Mouse (Mus musculus): ENCODE measurements at regions not wholly inside any gene's neighbourhood (a gene's known extent, or its start where the extent isn't known, plus 50 kb on each side); places are given as distances from the start of the nearest gene placed in this dataset.
A peak's percentile ranks its signal among the peaks of the same experiment; 100 is the strongest.
"Not testable (repeated sequence)": the region's sequence is repeated elsewhere in the genome, so short reads cannot be mapped to it uniquely, and the experiment has no call there.

GRCm38 (mm10) chr17:17197229-17197628 is 76.0 kb downstream of the Zfp97 start:
- not testable (repeated sequence) for H3K27ac ChIP-seq (ENCODE audit: low read length); H3K9ac ChIP-seq (replicated peaks; ENCODE audit: low read depth, low read length); ATAC-seq; H3K36me3 ChIP-seq (ENCODE audit: control insufficient read depth, insufficient read depth); H3K4me2 ChIP-seq (ENCODE audit: low read length); H3K4me1 ChIP-seq (replicated peaks; ENCODE audit: control insufficient read depth, insufficient read depth, low read length); H3K27me3 ChIP-seq (replicated peaks; ENCODE audit: control insufficient read depth, insufficient read depth, low read length); H3K4me3 ChIP-seq (replicated peaks; ENCODE audit: low read length)
- H3K9me3 ChIP-seq (ENCODE audit: control insufficient read depth, low read length): peaks cover 21% of the 10 kb centered on the region
- 100% methylated on average over 2 of the region's 2 CpGs for WGBS

DNA sequence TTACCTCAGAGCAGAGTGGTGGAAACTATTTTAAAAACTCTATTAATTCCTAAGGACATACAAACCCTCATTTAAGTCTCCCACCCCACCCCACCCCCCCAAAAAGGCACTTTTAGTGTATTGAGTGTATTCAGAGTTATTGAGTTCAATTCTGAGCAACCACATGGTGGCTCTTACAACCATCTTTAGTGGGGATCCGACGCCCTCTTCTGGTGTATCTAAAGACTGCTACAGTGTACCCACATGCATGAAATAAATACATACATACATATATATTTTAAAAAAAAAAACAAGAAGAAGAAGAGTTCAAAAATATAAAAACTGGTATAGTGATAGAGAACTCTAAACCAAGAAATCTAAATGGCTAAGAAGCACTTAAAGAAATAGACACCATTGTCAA is 107.9 kb downstream of the Zfp97 start:
- Histone ChIP-seq H3K9me3 (ENCODE audit: control insufficient read depth, low read length) (peaks cover 2% of the 10 kb centered on the region; the same call in 1 of the 2 replicates), H3K27me3 (replicated peaks; ENCODE audit: control insufficient read depth, insufficient read depth, low read length) (no peaks in the 10 kb centered on the region), H3K36me3 (ENCODE audit: control insufficient read depth, insufficient read depth) (no peaks in the 10 kb centered on the region), H3K9ac (replicated peaks; ENCODE audit: low read depth, low read length) (no peak overlapping the region), H3K27ac (ENCODE audit: low read length) (no peak overlapping the region), H3K4me1 (replicated peaks; ENCODE audit: control insufficient read depth, insufficient read depth, low read length) (no peaks in the 10 kb centered on the region), H3K4me3 (replicated peaks; ENCODE audit: low read length) (no peak overlapping the region), H3K4me2 (ENCODE audit: low read length) (no peak overlapping the region)
- WGBS: 44% methylated on average over 2 of the region's 2 CpGs
- no peak for ATAC-seq

- not testable (repeated sequence) for H3K4me1 ChIP-seq (replicated peaks; ENCODE audit: control insufficient read depth, insufficient read depth, low read length); H3K36me3 ChIP-seq (ENCODE audit: control insufficient read depth, insufficient read depth); H3K9me3 ChIP-seq (ENCODE audit: control insufficient read depth, low read length); H3K27me3 ChIP-seq (replicated peaks; ENCODE audit: control insufficient read depth, insufficient read depth, low read length)
- H3K27ac ChIP-seq (ENCODE audit: low read length): peak overlapping the region; percentile 69
- H3K4me3 ChIP-seq (replicated peaks; ENCODE audit: low read length): peak overlapping the region; percentile 69
- H3K9ac ChIP-seq (replicated peaks; ENCODE audit: low read depth, low read length): peak overlapping the region; percentile 57
- ATAC-seq: peak; percentile 100
- 0% methylated on average over 20 of the region's 22 CpGs for WGBS
- H3K4me2 ChIP-seq (ENCODE audit: low read length): peak overlapping the region; percentile 60
These were observed 113.3 kb downstream of the Zfp97 start for GRCm38 (mm10) chr17:17234329-17235185.

- ATAC-seq; H3K4me1 ChIP-seq (replicated peaks; ENCODE audit: control insufficient read depth, insufficient read depth, low read length); H3K36me3 ChIP-seq (ENCODE audit: control insufficient read depth, insufficient read depth); H3K9me3 ChIP-seq (ENCODE audit: control insufficient read depth, low read length); H3K27ac ChIP-seq (ENCODE audit: low read length); H3K27me3 ChIP-seq (replicated peaks; ENCODE audit: control insufficient read depth, insufficient read depth, low read length): not testable (repeated sequence)
- peak overlapping the region; percentile 60 for H3K4me2 ChIP-seq (ENCODE audit: low read length)
- H3K4me3 ChIP-seq (replicated peaks; ENCODE audit: low read length): peak overlapping the region; percentile 69
- 0% methylated on average over 5 of the region's 5 CpGs for WGBS
- peak overlapping the region; percentile 57 for H3K9ac ChIP-seq (replicated peaks; ENCODE audit: low read depth, low read length)
These were observed 113.9 kb downstream of the Zfp97 start for GRCm38 (mm10) chr17:17235186-17235482.
